Mouse (Mus musculus) liver, embryonic 16.5 days (tissue): ENCODE results near the gene Ddb1. TPM values are rescaled to one million over a fixed set of nuclear protein-coding genes. Genes with fewer than 3 reads are reported as not detected.

Experiments
- ATAC-seq: fragments of 200-750 bp; cut with Nextera tagmentation; 2 replicates; pipeline ENCODE4 v1.8.0; 2017; ENCODE audit warnings: low read depth, mild to moderate bottlenecking, moderate number of reproducible peaks, moderate library complexity
- H3K27ac ChIP-seq: fragments of 300-500 bp; sonication (generic); 2 replicates; pipeline ENCODE4 v1.5.1; 2014; ENCODE audit warnings: mild to moderate bottlenecking, low read length
- H3K27me3 ChIP-seq: fragments of 300-500 bp; sonication (generic); 2 replicates; pipeline ENCODE4 v1.6.1; 2014; ENCODE audit warnings: low read depth, low read length, mixed read lengths; ENCODE audit not compliant: control insufficient read depth, insufficient read depth
- H3K36me3 ChIP-seq: fragments of 300-500 bp; sonication (generic); 2 replicates; pipeline ENCODE4 v1.6.1; 2014; ENCODE audit warnings: mild to moderate bottlenecking; ENCODE audit not compliant: control insufficient read depth, insufficient read depth
- H3K4me1 ChIP-seq: fragments of 300-500 bp; sonication (generic); 2 replicates; pipeline ENCODE4 v1.6.1; 2014; ENCODE audit warnings: low read depth, low read length, mixed read lengths; ENCODE audit not compliant: control insufficient read depth
- H3K4me2 ChIP-seq: fragments of 300-500 bp; sonication (generic); 2 replicates; pipeline ENCODE4 v1.6.1; 2014; ENCODE audit warnings: low read depth, low read length, mixed read lengths
- H3K4me3 ChIP-seq: fragments of 300-500 bp; sonication (generic); 2 replicates; pipeline ENCODE4 v1.5.1; 2014; ENCODE audit warnings: low read depth, mild to moderate bottlenecking, low read length
- H3K9ac ChIP-seq: fragments of 300-500 bp; sonication (generic); 2 replicates; pipeline ENCODE4 v1.6.1; 2014; ENCODE audit warnings: low read depth, low read length
- H3K9me3 ChIP-seq: fragments of 300-500 bp; sonication (generic); replicated peaks from 2 replicates; pipeline ENCODE4 v1.6.1; 2016; ENCODE audit warnings: low read length; ENCODE audit not compliant: control insufficient read depth
- WGBS: fragments of 180-500 bp; shearing (Covaris S2); extraction: QIAGEN DNeasy Blood & Tissue Kit; methylation state at CpG from one replicate; pipeline ENCODE4 v1.1.7; 2014; ENCODE audit not compliant: insufficient replicate concordance; 5-methylcytosine and 5-hydroxymethylcytosine counted together
- polyA plus RNA-seq: library from polyadenylated mRNA; unstranded; fragments of >200 nt; fragmentation: Nextera tagmentation; extraction: Ambion mirVana; gene quantifications from 2 replicates; pipeline ENCODE4 v1.2.1, GENCODE M21; 2015

Ddb1 gene
- polyA plus RNA-seq, 1 experiment from 2014 or later: 176 TPM

DNA sequence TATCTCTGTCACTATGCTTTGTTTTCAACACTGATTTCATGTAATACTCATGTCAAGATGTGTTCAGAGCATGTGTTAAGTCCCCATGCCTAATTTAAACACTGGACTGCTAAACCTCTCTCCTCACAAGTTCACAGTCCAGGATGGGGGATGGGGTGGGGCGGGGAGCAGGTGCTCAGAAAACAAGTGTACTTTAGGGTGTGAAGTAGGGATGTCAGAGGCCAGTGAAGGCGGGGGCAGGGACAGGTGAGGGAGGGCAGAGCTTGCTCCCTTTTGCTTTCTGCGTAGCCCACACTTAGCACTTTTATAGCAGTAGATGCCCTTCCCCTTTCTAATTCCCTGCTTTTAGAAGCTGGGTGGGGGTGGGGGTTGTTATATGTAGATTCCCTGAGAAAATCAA, 60.0 kb downstream of the Ddb1 start:
- Histone ChIP-seq H3K4me3 (no peak overlapping the region), H3K4me2 (no peak overlapping the region), H3K27me3 (no peaks in the 10 kb centered on the region), H3K27ac (no peak overlapping the region), H3K9me3 (no peaks in the 10 kb centered on the region), H3K9ac (no peak overlapping the region), H3K4me1 (peaks cover 37% of the 10 kb centered on the region), H3K36me3 (no peaks in the 10 kb centered on the region)
- 53% methylated on average over 3 of the region's 3 CpGs for WGBS
- no peak for ATAC-seq

DNA sequence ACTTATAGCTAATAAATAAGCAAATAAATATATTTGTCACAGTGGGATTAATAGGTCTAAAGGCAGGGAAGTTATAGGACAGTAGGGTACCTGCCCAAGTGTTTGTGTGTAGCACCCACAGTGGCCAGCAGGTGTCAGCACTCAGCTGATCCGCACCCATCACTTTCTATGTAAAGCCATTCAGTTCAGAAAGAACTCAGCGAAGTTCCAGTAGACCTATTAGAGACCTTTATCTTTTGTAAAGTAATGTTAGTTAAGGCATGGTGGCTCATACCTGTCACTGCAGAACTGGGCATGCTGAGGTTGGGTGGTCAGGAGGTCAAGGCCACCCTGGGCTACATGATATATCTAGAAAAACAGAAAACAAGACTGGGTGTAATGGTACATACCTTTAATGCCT, 60.4 kb downstream of the Ddb1 start:
- Histone ChIP-seq H3K4me3 (no peak overlapping the region), H3K9me3 (no peaks in the 10 kb centered on the region), H3K9ac (no peak overlapping the region), H3K27me3 (no peaks in the 10 kb centered on the region), H3K4me1 (peaks cover 33% of the 10 kb centered on the region), H3K4me2 (no peak overlapping the region), H3K27ac (no peak overlapping the region), H3K36me3 (no peaks in the 10 kb centered on the region)
- no peak for ATAC-seq
- 9% methylated on average over 2 of the region's 2 CpGs for WGBS

DNA sequence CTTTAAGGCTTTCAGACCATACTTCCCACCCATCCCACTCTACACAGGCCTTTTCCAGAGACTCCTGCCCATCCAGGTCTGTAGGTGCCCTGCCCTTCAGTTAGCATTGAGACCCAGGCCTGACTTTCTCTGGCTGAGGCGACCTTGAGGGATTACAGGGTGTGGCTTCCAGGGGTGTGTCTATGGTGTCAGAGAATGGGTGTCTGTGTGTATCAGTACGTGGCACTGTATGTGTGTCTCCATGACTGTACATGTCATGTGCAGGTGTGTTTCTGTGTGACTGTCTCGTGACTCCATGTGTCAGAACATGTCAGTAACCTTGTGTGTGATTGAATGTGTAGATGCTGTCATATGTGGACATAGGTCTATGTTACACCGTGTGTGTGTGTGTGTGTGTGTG, 66.2 kb downstream of the Ddb1 start:
- WGBS: 50% methylated on average over 4 of the region's 4 CpGs
- ATAC-seq: 0 out of 2 replicates have a peak, but pooled peaks have one; percentile 39
- peaks cover 8% of the 10 kb centered on the region for H3K4me1 ChIP-seq
- H3K27ac ChIP-seq: no peak overlapping the region
- no peaks in the 10 kb centered on the region for H3K9me3 ChIP-seq
- no peak overlapping the region for H3K9ac ChIP-seq
- H3K4me3 ChIP-seq: no peak overlapping the region
- no peak overlapping the region for H3K4me2 ChIP-seq
- no peaks in the 10 kb centered on the region for H3K27me3 ChIP-seq
- no peaks in the 10 kb centered on the region for H3K36me3 ChIP-seq

DNA sequence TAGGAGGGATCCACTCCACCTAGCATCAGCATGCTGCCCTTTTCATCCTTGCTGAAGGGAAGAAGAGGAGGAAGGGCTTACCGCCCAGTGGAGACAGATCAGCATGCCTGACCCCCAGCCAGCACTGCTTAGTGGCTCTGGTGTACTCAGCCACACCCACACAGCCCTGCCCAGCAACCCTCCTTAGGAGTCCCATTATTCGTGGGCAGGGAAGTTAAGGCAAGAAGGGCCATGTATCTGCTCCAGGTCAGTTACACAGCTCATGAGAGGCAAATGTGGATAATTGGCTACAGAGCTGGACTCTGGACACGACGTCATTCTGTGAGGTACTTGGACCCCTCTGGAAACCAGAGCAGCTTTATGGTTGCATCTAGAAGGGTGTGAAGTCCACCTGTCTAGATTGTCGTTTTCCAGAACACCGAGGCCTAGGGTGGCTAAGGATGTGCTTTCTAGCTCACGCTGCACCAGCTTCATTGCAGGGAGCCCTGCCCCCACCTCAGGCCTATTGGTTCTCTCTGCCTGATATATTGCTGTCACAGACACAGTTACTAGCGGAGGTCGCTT, 66.8 kb downstream of the Ddb1 start:
- Histone ChIP-seq H3K4me3 (no peak overlapping the region), H3K9me3 (no peaks in the 10 kb centered on the region), H3K27me3 (no peaks in the 10 kb centered on the region), H3K27ac (no peak overlapping the region), H3K4me1 (peaks cover 8% of the 10 kb centered on the region), H3K36me3 (no peaks in the 10 kb centered on the region), H3K9ac (no peak overlapping the region), H3K4me2 (no peak overlapping the region)
- ATAC-seq: no peak
- WGBS: 62% methylated on average over 9 of the region's 9 CpGs

DNA sequence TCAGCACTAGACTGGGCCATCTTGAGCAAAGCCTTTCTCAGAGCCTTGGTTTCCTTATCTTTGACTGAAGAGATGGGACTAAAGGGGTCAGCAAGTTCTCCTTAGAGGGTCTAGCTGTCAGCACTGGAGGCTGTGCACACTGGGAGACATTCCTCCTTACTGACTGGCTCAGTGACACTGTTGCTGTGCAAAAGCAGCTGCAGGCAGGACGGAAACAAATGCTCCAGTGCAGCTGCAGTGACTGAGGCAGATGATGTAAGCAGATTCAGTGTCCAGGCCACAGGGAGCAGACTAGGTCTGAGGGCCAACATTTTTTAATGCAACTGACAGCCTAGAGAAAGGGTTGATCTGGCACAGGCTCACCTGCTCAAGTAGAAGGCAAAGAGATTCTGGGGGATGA, 68.1 kb downstream of the Ddb1 start:
- H3K36me3 ChIP-seq: no peaks in the 10 kb centered on the region
- no peak overlapping the region for H3K4me2 ChIP-seq
- H3K4me3 ChIP-seq: no peak overlapping the region
- H3K9me3 ChIP-seq: no peaks in the 10 kb centered on the region
- H3K27ac ChIP-seq: no peak overlapping the region
- no peak overlapping the region for H3K9ac ChIP-seq
- WGBS: 62% methylated on average over 1 of the region's 1 CpGs
- H3K4me1 ChIP-seq: peaks cover 15% of the 10 kb centered on the region
- no peak for ATAC-seq
- H3K27me3 ChIP-seq: no peaks in the 10 kb centered on the region

DNA sequence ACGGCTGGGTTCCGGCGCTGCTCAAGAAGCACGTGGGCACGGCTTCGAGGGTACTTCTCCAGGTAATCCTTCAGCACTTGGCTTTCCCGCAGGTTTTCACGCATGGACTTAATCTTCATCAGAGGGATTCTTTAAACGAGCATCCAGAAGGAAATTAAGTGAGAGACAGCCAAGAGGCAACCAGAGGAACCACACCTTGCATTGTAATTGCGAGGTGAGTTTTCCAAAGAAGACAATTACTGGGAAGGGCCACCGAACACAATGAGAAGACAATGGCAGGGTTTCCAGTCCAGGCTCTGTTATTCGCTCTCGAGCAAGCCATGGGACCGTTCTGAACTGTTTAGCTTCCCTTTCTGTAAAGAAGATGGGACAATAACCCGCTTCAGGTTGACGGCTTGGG, 71.5 kb downstream of the Ddb1 start:
- 81% methylated on average over 16 of the region's 16 CpGs for WGBS
- no peak overlapping the region for H3K27ac ChIP-seq
- H3K27me3 ChIP-seq: no peaks in the 10 kb centered on the region

DNA sequence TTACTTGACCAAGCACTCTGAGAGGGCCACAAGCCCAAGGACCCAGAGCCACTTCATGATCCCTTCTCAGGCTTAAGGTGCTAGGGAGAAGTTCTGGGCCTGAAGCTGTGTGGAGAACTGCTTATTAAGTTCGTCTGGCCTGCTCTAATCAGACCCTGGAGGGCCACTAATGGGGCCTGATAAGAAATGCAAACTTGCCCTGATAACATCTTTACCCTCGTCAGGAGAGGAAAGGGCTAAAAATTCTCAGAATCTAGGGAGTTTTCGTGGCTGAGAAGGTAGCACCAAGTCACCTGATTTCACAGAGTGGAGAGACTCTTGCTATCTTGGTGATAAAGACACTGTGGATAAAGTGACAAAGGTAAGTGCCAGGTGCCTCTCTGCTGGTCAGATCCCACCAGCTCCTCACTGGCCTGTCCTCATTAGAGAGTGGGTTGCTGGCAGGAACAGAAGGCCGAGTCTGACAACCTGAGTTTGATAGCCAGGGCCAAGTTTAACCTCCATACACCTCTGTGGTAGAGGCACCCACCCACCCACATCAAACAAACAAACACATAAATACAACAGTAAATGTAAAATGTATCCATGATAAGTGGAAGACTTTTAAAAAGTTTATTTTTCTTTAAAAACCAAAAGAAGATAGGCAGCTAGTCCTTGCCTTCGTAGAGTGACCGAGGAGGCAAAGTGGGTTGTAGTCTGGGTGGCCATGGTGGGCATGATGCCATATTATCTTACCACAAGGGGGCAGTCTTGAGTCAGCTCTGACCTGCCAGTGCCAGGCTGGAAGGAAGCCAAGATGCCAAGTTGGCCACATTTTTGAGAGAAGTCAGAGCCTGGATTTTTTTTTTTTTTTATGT, 73.0 kb downstream of the Ddb1 start, which contains the start of gene Pga5:
Pga5 (minus strand) TSS at position 157 of the 857 bp plus-strand sequence.
- no peak within 1 kb of the TSS for H3K4me2 ChIP-seq
- H3K9me3 ChIP-seq: no peaks in the 10 kb centered on the region
- H3K4me1 ChIP-seq: peaks cover 7% of the 10 kb centered on the region
- peak; percentile 55; the same call in 1 of the 2 replicates for ATAC-seq
- WGBS: 13% methylated on average over 6 of the region's 6 CpGs
- no peak within 1 kb of the TSS for H3K27ac ChIP-seq
- no peaks in the 10 kb centered on the region for H3K36me3 ChIP-seq
- no peak within 1 kb of the TSS for H3K4me3 ChIP-seq
- H3K27me3 ChIP-seq: no peaks in the 10 kb centered on the region
- no peak within 1 kb of the TSS for H3K9ac ChIP-seq

More for the DNA sequence above, 71.5 kb downstream of the Ddb1 start:
- peaks cover 10% of the 10 kb centered on the region for H3K4me1 ChIP-seq
- H3K4me2 ChIP-seq: no peak overlapping the region
- H3K4me3 ChIP-seq: no peak overlapping the region
- no peak overlapping the region for H3K9ac ChIP-seq
- no peak for ATAC-seq
- no peaks in the 10 kb centered on the region for H3K36me3 ChIP-seq
- no peaks in the 10 kb centered on the region for H3K9me3 ChIP-seq

DNA sequence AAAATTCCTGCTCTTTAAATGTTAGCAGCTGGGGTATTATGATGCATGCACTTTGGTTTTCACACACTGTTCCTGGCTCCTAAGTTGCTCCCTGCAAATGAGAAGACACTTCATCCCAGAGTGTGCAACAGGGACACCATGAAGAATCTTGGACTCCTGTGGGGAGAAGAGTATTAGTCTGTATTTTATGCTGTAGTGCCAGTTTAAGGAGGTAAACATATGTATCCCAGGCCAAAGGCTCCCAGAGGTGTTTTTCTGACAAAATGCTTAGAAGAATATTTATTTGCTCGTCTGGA, 73.6 kb downstream of the Ddb1 start:
- no peak for ATAC-seq
- 60% methylated on average over 1 of the region's 1 CpGs for WGBS

More for the DNA sequence above, 73.6 kb downstream of the Ddb1 start:
- H3K4me3 ChIP-seq: no peak overlapping the region
- H3K9me3 ChIP-seq: no peaks in the 10 kb centered on the region
- H3K27me3 ChIP-seq: no peaks in the 10 kb centered on the region
- no peak overlapping the region for H3K27ac ChIP-seq
- peaks cover 7% of the 10 kb centered on the region for H3K4me1 ChIP-seq
- H3K9ac ChIP-seq: no peak overlapping the region
- no peaks in the 10 kb centered on the region for H3K36me3 ChIP-seq
- no peak overlapping the region for H3K4me2 ChIP-seq
